Mouse (Mus musculus) stomach, embryonic 14.5 days (tissue): ENCODE measurements around the gene Itgb1. TPM values are rescaled to one million over a fixed set of nuclear protein-coding genes. Genes with fewer than 3 reads are reported as not detected.

Source experiments
- ATAC-seq: fragments of 200-750 bp; cut with Nextera tagmentation; 2 replicates; pipeline ENCODE4 v1.8.0; 2017; ENCODE audit warnings: low read depth, moderate TSS enrichment; ENCODE audit not compliant: insufficient number of reproducible peaks, insufficient read depth, low FRiP score
- H3K27ac ChIP-seq: fragments of 300-500 bp; sonication (generic); 2 replicates; pipeline ENCODE4 v1.5.1; 2014; ENCODE audit warnings: mild to moderate bottlenecking, low read length, moderate library complexity, mixed read lengths
- H3K27me3 ChIP-seq: fragments of 300-500 bp; sonication (generic); 2 replicates; pipeline ENCODE4 v1.6.1; 2014; ENCODE audit warnings: low read length, control low read depth, mixed read lengths; ENCODE audit not compliant: control insufficient read depth, insufficient read depth
- H3K36me3 ChIP-seq: fragments of 300-500 bp; sonication (generic); 2 replicates; pipeline ENCODE4 v1.6.1; 2014; ENCODE audit warnings: mild to moderate bottlenecking, control low read depth, low read length, moderate library complexity, mixed read lengths; ENCODE audit not compliant: control insufficient read depth, insufficient read depth
- H3K4me1 ChIP-seq: fragments of 300-500 bp; sonication (generic); 2 replicates; pipeline ENCODE4 v1.6.1; 2014; ENCODE audit warnings: low read length, control low read depth, mixed read lengths; ENCODE audit not compliant: control insufficient read depth, insufficient read depth
- H3K4me2 ChIP-seq: fragments of 300-500 bp; sonication (generic); replicated peaks from 2 replicates; pipeline ENCODE4 v1.6.1; 2014; ENCODE audit warnings: low read depth, low read length, control low read depth
- H3K4me3 ChIP-seq: fragments of 300-500 bp; sonication (generic); 2 replicates; pipeline ENCODE4 v1.5.1; 2014; ENCODE audit warnings: low read depth, low read length, control low read depth
- H3K9ac ChIP-seq: fragments of 300-500 bp; sonication (generic); replicated peaks from 2 replicates; pipeline ENCODE4 v1.6.1; 2014; ENCODE audit warnings: low read depth, mild to moderate bottlenecking, control low read depth, low read length, moderate library complexity, mixed read lengths
- H3K9me3 ChIP-seq: fragments of 300-500 bp; sonication (generic); 2 replicates; pipeline ENCODE4 v1.6.1; 2016; ENCODE audit warnings: low read depth, low read length, control low read depth; ENCODE audit not compliant: control insufficient read depth
- WGBS: fragments of 180-500 bp; shearing (Covaris S2); extraction: QIAGEN DNeasy Blood & Tissue Kit; methylation state at CpG from one replicate; pipeline ENCODE4 v1.1.7; 2014; 5-methylcytosine and 5-hydroxymethylcytosine counted together
- polyA plus RNA-seq: library from polyadenylated mRNA; unstranded; fragments of >200 nt; fragmentation: Nextera tagmentation; extraction: Ambion mirVana; gene quantifications from 2 replicates; pipeline ENCODE4 v1.2.1, GENCODE M21; 2014

The Itgb1 gene
- polyA plus RNA-seq, 1 experiment from 2014 or later: 317 TPM

DNA sequence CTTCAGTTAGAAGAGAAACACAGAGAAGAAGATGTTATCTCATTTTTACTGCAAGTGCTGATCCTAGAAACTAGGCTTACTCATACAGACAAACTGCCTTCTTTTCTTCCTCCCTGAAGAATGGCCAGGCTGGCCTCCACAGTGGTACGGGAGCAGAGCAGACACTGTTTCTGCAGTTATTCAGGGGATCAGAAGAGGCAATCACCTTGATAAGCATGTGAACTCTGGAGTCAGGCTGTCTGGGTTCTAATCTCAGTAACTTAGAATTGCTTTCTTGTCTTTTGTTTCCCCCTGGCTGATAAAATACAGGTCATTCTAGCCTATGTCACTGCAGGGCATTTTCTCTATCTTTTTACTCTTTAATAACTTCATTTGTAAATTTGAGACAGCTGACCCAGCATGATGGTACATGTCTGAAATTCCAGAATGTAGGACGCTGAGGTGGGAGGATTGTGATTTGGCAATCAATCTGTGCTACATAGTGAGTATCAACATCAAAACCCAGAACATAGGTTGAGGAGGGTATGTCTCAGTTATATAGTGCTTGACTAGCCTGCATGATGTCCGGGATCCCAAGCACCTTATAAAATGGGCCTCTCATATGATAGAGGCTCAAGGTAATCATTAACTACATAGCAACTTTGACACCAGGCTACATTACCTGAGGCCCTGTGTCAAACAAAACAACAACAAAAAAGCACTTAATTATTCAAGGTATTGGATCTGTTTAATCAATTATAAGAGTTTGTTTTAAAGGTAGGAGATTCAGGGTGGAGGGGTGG lies 9.4 kb upstream of the Itgb1 start:
- no peaks in the 10 kb centered on the region for H3K36me3 ChIP-seq
- no peak overlapping the region for H3K4me2 ChIP-seq
- ATAC-seq: no peak
- no peaks in the 10 kb centered on the region for H3K9me3 ChIP-seq
- H3K4me1 ChIP-seq: no peaks in the 10 kb centered on the region; the same call in 1 of the 2 replicates
- no peak overlapping the region for H3K4me3 ChIP-seq
- 80% methylated on average over 3 of the region's 3 CpGs for WGBS
- H3K27me3 ChIP-seq: no peaks in the 10 kb centered on the region
- H3K9ac ChIP-seq: no peak overlapping the region
- no peak overlapping the region for H3K27ac ChIP-seq

DNA sequence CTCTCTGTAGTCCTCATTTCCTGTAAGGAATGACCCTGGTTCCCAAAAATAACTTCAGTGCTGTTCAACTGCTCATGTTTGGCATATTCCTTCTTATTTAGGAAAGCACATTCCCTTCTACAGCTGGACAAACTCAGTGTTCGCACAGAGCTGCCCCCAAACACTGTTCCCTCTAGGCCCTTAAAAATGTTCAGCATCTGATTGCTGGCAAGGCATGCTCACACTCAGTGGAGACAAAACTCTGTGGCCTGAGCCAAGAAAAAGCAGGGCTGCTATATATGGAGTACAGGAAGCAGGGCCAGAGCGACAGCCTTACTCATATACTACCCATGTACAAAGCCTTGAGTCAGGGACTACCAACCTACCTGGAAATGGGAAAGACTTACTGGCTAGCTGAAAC lies 5.5 kb upstream of the Itgb1 start:
- Histone ChIP-seq H3K4me3 (no peak overlapping the region), H3K27ac (peak overlapping the region; percentile 70), H3K27me3 (no peaks in the 10 kb centered on the region), H3K4me1 (no peaks in the 10 kb centered on the region; the same call in 1 of the 2 replicates), H3K9me3 (no peaks in the 10 kb centered on the region), H3K36me3 (no peaks in the 10 kb centered on the region), H3K9ac (no peak overlapping the region), H3K4me2 (no peak overlapping the region)
- peak; percentile 83 for ATAC-seq
- 45% methylated on average over 2 of the region's 2 CpGs for WGBS

DNA sequence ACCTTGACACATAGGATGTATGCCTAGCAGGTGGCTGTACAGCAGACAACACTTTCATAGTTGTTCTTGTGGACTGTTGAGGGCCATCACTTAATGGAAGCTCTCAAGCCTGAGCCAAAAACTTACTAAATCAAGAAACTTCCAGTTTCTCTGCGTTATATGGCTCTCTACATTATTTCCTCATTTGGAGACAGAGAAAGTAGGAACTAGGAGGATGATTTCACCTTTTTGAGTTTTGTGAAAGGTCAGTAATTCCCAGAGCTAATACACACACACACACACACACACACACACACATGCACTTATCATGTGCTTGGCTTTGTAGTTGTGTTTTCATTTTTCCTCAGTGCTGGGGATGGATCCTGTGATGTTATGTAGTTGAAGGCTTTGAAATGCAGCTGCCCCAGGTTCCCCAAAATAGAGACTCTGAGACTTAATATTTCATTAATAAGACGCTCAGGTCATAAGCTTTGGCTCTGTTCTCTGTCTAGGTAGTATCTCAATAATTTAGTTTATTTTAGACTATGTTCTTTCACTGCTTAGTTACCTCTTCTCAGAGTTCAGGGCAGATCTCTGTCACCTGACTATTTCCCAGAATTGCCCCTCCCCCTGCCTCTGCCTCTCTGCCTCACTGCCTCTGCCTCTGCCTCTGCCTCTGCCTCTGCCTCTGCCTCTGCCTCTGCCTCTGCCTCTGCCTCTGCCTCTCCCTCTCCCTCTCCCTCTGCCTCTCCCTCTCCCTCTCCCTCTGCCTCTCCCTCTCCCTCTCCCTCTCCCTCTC lies 4.7 kb upstream of the Itgb1 start:
- H3K27me3 ChIP-seq: no peaks in the 10 kb centered on the region
- ATAC-seq: no peak
- H3K4me3 ChIP-seq: no peak overlapping the region
- no peak overlapping the region for H3K4me2 ChIP-seq
- no peak overlapping the region for H3K9ac ChIP-seq
- no peaks in the 10 kb centered on the region for H3K9me3 ChIP-seq
- no peaks in the 10 kb centered on the region; the same call in 1 of the 2 replicates for H3K4me1 ChIP-seq
- H3K27ac ChIP-seq: peak overlapping the region; percentile 70
- H3K36me3 ChIP-seq: no peaks in the 10 kb centered on the region
- WGBS: 83% methylated on average over 2 of the region's 2 CpGs

- 81% methylated on average over 3 of the region's 3 CpGs for WGBS
- Histone ChIP-seq H3K9me3 (no peaks in the 10 kb centered on the region), H3K36me3 (no peaks in the 10 kb centered on the region), H3K4me2 (no peak overlapping the region), H3K27me3 (no peaks in the 10 kb centered on the region), H3K27ac (no peak overlapping the region), H3K9ac (no peak overlapping the region), H3K4me1 (no peaks in the 10 kb centered on the region; the same call in 1 of the 2 replicates), H3K4me3 (no peak overlapping the region)
- ATAC-seq: no peak
Measured at GRCm38 (mm10) chr8:128681970-128682369, 3.5 kb upstream of the Itgb1 start.

DNA sequence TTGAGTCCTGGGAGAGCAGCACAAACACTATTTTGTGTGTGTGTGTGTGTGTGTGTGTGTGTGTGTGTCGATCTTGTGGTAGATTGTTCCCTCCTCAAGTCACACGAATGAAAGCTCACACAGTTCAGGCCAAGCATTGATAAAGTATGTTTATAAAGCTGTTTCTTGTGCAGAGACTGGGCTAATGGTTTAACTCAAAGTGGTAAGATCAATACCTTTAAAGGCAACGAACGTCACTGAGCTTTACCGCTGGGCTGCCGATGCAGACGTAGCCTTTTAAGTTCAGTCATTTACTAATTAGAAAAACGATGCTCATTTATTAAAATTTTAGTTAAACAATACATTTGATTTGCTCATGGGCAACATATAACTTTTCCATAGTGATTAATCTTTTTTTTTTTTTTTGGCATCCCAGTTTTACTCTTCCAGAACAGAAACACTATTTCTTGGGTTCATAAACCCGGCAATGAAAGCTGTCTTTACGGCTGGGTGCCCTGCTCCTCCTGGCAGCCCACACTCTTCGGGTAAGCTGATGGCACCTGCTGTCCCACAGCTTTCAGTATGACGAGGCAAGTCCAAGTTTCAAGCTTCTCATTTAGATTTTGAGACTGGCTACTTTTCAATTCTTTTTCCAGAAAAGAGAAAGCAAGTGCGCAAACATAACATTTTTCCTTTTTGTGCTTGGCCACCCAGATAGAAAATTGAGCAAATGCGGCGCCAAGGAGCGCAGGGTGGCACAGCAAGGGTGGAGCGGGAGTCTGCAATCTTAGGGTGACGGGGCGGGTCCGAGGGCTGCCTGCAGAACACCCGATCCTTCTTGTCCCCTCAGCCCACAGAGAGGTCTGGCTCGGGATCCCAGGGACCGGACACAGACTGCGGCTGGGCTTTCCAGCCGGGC lies 596 bp upstream of the Itgb1 start:
- peak overlapping the region; percentile 100 for H3K9ac ChIP-seq
- no peak for ATAC-seq
- peaks cover 10% of the 10 kb centered on the region; the same call in 1 of the 2 replicates for H3K4me1 ChIP-seq
- no peaks in the 10 kb centered on the region for H3K27me3 ChIP-seq
- H3K4me3 ChIP-seq: peak overlapping the region; percentile 89
- H3K36me3 ChIP-seq: no peaks in the 10 kb centered on the region
- H3K27ac ChIP-seq: peak overlapping the region; percentile 99
- no peaks in the 10 kb centered on the region for H3K9me3 ChIP-seq
- 4% methylated on average over 25 of the region's 25 CpGs for WGBS
- peak overlapping the region; percentile 78 for H3K4me2 ChIP-seq

- H3K4me2 ChIP-seq: peak overlapping the region; percentile 78
- no peaks in the 10 kb centered on the region for H3K36me3 ChIP-seq
- H3K9me3 ChIP-seq: no peaks in the 10 kb centered on the region
- peak overlapping the region; percentile 89 for H3K4me3 ChIP-seq
- no peak for ATAC-seq
- H3K4me1 ChIP-seq: peaks cover 10% of the 10 kb centered on the region; the same call in 1 of the 2 replicates
- WGBS: 0% methylated on average over 2 of the region's 2 CpGs
- peak overlapping the region; percentile 100 for H3K9ac ChIP-seq
- no peaks in the 10 kb centered on the region for H3K27me3 ChIP-seq
- H3K27ac ChIP-seq: peak overlapping the region; percentile 99
Measured at GRCm38 (mm10) chr8:128686429-128686990, 1.1 kb downstream of the Itgb1 start.

GRCm38 (mm10) chr8:128688679-128689078 lies 3.2 kb downstream of the Itgb1 start:
- Histone ChIP-seq H3K9ac (no peak overlapping the region), H3K27ac (no peak overlapping the region), H3K4me2 (0 out of 2 replicates have a peak overlapping the region, but pooled peaks have one; percentile 78), H3K4me1 (peaks cover 10% of the 10 kb centered on the region; the same call in 1 of the 2 replicates), H3K4me3 (no peak overlapping the region), H3K27me3 (no peaks in the 10 kb centered on the region), H3K36me3 (no peaks in the 10 kb centered on the region), H3K9me3 (no peaks in the 10 kb centered on the region)
- 59% methylated on average over 3 of the region's 3 CpGs for WGBS
- no peak for ATAC-seq
